Mouse (Mus musculus): ENCODE results near the gene Vasp. TPM values are rescaled to one million over a fixed set of nuclear protein-coding genes. Genes with fewer than 3 reads are reported as not detected.

Gene Vasp
- total and polyA plus RNA-seq, 3 experiments: 130 to 185 TPM; not detected in 1

- Histone ChIP-seq H3K27me3 (ENCODE audit: control insufficient read depth in 1 of 2, insufficient read depth in 2 of 2, low read length in 2 of 2) (no peaks in the 10 kb centered on the region), H3K9ac (ENCODE audit: control insufficient read depth, low read depth, low read length, poor library complexity, severe bottlenecking) (no peak overlapping the region), H3K4me3 (ENCODE audit: control insufficient read depth in 1 of 2, insufficient read depth in 1 of 2, low read depth in 2 of 2, low read length in 2 of 2) (no peak overlapping the region), H3K36me3 (ENCODE audit: control insufficient read depth in 1 of 2, insufficient read depth in 2 of 2, low read length in 2 of 2) (no peaks in the 10 kb centered on the region), H3K79me2 (ENCODE audit: control insufficient read depth, insufficient read depth, low read length, poor library complexity) (no peaks in the 10 kb centered on the region), H3K9me3 (replicated peaks; ENCODE audit: insufficient read depth, low read length) (no peaks in the 10 kb centered on the region), H3K4me1 (ENCODE audit: control insufficient read depth in 1 of 2, insufficient read depth in 2 of 2, low read length in 2 of 2) (peaks cover 0 to 6% of the 10 kb centered on the region in 2 experiments; a peak in 2 of 4 replicates), H3K27ac (ENCODE audit: control insufficient read depth, low read depth, low read length) (no peak overlapping the region)
- TF ChIP-seq ETS1 (IDR thresholded peaks at IDR 0.05; ENCODE audit: low read depth, low read length) (no peak), SMC3 (IDR thresholded peaks at IDR 0.05; ENCODE audit: low read depth, low read length) (peak; percentile 67), RAD21 (IDR thresholded peaks at IDR 0.05; ENCODE audit: low read depth, low read length) (peak; percentile 78), ZC3H11A (IDR thresholded peaks at IDR 0.05; ENCODE audit: low read depth, low read length) (peak; percentile 62), SIN3A (IDR thresholded peaks at IDR 0.05; ENCODE audit: low read length) (peak; percentile 48; the same call in 1 of the 2 replicates), MYB (IDR thresholded peaks at IDR 0.05; ENCODE audit: low read depth, low read length) (no peak), USF1 (IDR thresholded peaks at IDR 0.05; ENCODE audit: low read depth, low read length) (no peak), HCFC1 (IDR thresholded peaks at IDR 0.05; ENCODE audit: low read depth, low read length) (peak; percentile 64; the same call in 1 of the 2 replicates), CTCF (IDR thresholded peaks at IDR 0.05 in 2 of 3, conservative IDR thresholded peaks at IDR 0.05 in 1 of 3; ENCODE audit: control insufficient read depth in 1 of 3, insufficient read depth in 1 of 3, low read depth in 2 of 3, low read length in 3 of 3, poor library complexity in 1 of 3, severe bottlenecking in 1 of 3) (peak; percentile 45 to 87 (median 75)), GATA1 (IDR thresholded peaks at IDR 0.05; ENCODE audit: low read depth, low read length) (no peak)
- peak; percentile 76 for DNase-seq (ENCODE audit: low read depth, low spot score)
Measured at GRCm38 (mm10) chr7:19299194-19299593, 27.6 kb upstream of the Vasp start.

GRCm38 (mm10) chr7:19297794-19298193 lies 26.2 kb upstream of the Vasp start:
- Histone ChIP-seq H3K4me1 (ENCODE audit: control insufficient read depth in 1 of 2, insufficient read depth in 2 of 2, low read length in 2 of 2) (peaks cover 0 to 8% of the 10 kb centered on the region in 2 experiments; a peak in 2 of 4 replicates), H3K4me3 (ENCODE audit: control insufficient read depth in 1 of 2, insufficient read depth in 1 of 2, low read depth in 2 of 2, low read length in 2 of 2) (no peak overlapping the region), H3K79me2 (ENCODE audit: control insufficient read depth, insufficient read depth, low read length, poor library complexity) (no peaks in the 10 kb centered on the region), H3K27me3 (ENCODE audit: control insufficient read depth in 1 of 2, insufficient read depth in 2 of 2, low read length in 2 of 2) (no peaks in the 10 kb centered on the region), H3K36me3 (ENCODE audit: control insufficient read depth in 1 of 2, insufficient read depth in 2 of 2, low read length in 2 of 2) (no peaks in the 10 kb centered on the region), H3K9ac (ENCODE audit: control insufficient read depth, low read depth, low read length, poor library complexity, severe bottlenecking) (no peak overlapping the region), H3K27ac (ENCODE audit: control insufficient read depth, low read depth, low read length) (no peak overlapping the region), H3K9me3 (replicated peaks; ENCODE audit: insufficient read depth, low read length) (no peaks in the 10 kb centered on the region)
- TF ChIP-seq NRF1 (IDR thresholded peaks at IDR 0.05; ENCODE audit: insufficient read depth, low read depth, low read length, poor library complexity, severe bottlenecking) (no peak), EP300 (IDR thresholded peaks at IDR 0.05; ENCODE audit: low read depth in 1 of 2, low read length in 2 of 2) (peak in 1 of 2 experiments; percentile 23; a peak in 1 of 4 replicates), MXI1 (IDR thresholded peaks at IDR 0.05; ENCODE audit: low read depth, low read length) (no peak), CTCF (IDR thresholded peaks at IDR 0.05 in 2 of 3, conservative IDR thresholded peaks at IDR 0.05 in 1 of 3; ENCODE audit: control insufficient read depth in 1 of 3, insufficient read depth in 1 of 3, low read depth in 2 of 3, low read length in 3 of 3, poor library complexity in 1 of 3, severe bottlenecking in 1 of 3) (no peak), SIN3A (IDR thresholded peaks at IDR 0.05; ENCODE audit: low read length) (0 out of 2 replicates have a peak, but pooled peaks have one; percentile 35), GATA1 (IDR thresholded peaks at IDR 0.05; ENCODE audit: low read depth, low read length) (0 out of 2 replicates have a peak, but pooled peaks have one; percentile 30), MAZ (IDR thresholded peaks at IDR 0.05; ENCODE audit: low read depth, low read length) (no peak), RCOR1 (IDR thresholded peaks at IDR 0.05; ENCODE audit: low read depth, low read length) (peak; percentile 93), KAT2A (conservative IDR thresholded peaks at IDR 0.05; ENCODE audit: low read depth, low read length) (no peak), ZC3H11A (IDR thresholded peaks at IDR 0.05; ENCODE audit: low read depth, low read length) (no peak), TAL1 (IDR thresholded peaks at IDR 0.05; ENCODE audit: low read length) (no peak), MAX (IDR thresholded peaks at IDR 0.05; ENCODE audit: low read length) (no peak), CHD2 (IDR thresholded peaks at IDR 0.05; ENCODE audit: low read length) (no peak), MEF2A (IDR thresholded peaks at IDR 0.05; ENCODE audit: extremely low read depth, insufficient replicate concordance, low read depth, low read length, poor library complexity, severe bottlenecking) (no peak), ZNF384 (IDR thresholded peaks at IDR 0.05; ENCODE audit: low read depth, low read length) (no peak), MAFK (IDR thresholded peaks at IDR 0.05; ENCODE audit: borderline replicate concordance, low read depth, low read length) (no peak)
- DNase-seq (ENCODE audit: low read depth, low spot score): peak; percentile 66
